Mouse (Mus musculus): ENCODE results near the gene Vipr1. TPM values are rescaled to one million over a fixed set of nuclear protein-coding genes. Genes with fewer than 3 reads are reported as not detected.

Vipr1 gene
- polyA plus RNA-seq, 1 experiment: 2.0 TPM

GRCm38 (mm10) chr9:121633306-121633705 is 9.2 kb upstream of the Vipr1 start:
- H3K27me3 ChIP-seq (replicated peaks; ENCODE audit: control insufficient read depth, insufficient read depth, low read length): no peaks in the 10 kb centered on the region
- WGBS: 77% methylated on average over 6 of the region's 6 CpGs
- no peaks in the 10 kb centered on the region for H3K36me3 ChIP-seq (ENCODE audit: control insufficient read depth, insufficient read depth, low read length)
- H3K4me1 ChIP-seq (ENCODE audit: control insufficient read depth, insufficient read depth, low read length): no peaks in the 10 kb centered on the region
- TF ChIP-seq CTCF (conservative IDR thresholded peaks at IDR 0.05; ENCODE audit: insufficient read depth, insufficient read length, low read depth, low read length) (no peak), POLR2A (IDR thresholded peaks at IDR 0.05; ENCODE audit: low read depth, low read length) (no peak)
- H3K4me3 ChIP-seq (ENCODE audit: insufficient read depth, low read depth, low read length): no peak overlapping the region
- no peak for DNase-seq
- H3K27ac ChIP-seq (ENCODE audit: insufficient read depth, low read depth, low read length): no peak overlapping the region

DNA sequence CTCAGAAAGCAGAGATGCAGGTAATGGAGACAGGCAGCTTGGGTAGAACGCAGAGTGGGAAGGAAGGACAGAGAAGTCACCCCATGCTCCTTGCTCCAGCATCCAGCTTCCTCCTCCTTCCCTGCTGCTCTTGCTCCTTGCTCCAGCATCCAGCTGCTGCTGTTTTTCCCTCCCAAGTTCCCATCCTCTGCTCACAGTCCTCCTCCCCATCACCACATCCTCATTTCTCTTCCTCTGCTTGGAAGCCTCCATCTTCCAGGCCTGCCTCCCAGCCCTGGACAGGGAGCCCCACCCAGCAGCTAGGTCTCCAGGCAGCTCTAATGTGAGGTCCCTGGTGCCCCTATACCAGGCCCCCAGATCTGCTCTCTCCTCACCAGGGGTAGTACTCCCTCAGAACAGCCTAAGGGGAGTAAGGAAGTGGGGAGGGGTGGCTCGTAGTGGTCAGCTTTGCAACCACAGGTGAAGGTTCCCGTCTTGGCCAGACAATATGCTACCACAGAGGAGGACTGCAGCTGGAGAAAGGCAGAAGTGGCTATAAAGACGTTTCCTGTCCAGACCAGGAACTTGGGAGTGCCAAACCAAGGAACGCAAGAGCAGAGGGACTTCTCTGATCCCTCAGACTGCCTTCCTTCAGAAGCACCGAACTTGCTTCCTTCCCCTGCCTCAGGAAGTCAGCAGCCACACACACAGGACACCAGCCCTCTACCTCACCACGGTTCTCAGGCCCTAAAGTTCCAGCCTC is 6.5 kb upstream of the Vipr1 start:
- TF ChIP-seq POLR2A (IDR thresholded peaks at IDR 0.05; ENCODE audit: low read depth, low read length): no peak
- no peak for TF ChIP-seq CTCF (conservative IDR thresholded peaks at IDR 0.05; ENCODE audit: insufficient read depth, insufficient read length, low read depth, low read length)
- 48% methylated on average over 7 of the region's 7 CpGs for WGBS

DNA sequence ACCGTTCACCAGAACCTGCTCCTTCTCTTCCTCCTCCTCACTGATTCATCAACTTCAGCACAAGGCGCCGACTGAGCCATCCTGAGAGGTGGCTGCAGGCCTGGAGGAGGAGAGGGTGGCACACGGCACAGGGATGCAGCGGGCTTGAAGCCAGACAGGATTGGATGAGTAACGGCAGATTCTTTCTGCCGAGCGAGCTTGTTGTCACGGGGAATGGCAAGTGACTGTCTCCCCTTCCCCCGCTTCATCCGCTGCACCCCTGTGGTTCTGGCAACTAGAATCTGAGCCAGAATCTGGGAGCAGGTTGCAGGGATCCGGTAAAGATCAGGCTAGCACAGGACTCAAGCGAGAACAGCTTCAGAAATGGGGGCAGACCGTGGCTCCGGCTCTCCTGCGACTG is 2.7 kb upstream of the Vipr1 start:
- Histone ChIP-seq H3K4me3 (ENCODE audit: insufficient read depth, low read depth, low read length) (no peak overlapping the region), H3K27ac (ENCODE audit: insufficient read depth, low read depth, low read length) (no peak overlapping the region), H3K36me3 (ENCODE audit: control insufficient read depth, insufficient read depth, low read length) (no peaks in the 10 kb centered on the region), H3K27me3 (replicated peaks; ENCODE audit: control insufficient read depth, insufficient read depth, low read length) (no peaks in the 10 kb centered on the region), H3K4me1 (ENCODE audit: control insufficient read depth, insufficient read depth, low read length) (no peaks in the 10 kb centered on the region; the same call in 1 of the 2 replicates)
- TF ChIP-seq POLR2A (IDR thresholded peaks at IDR 0.05; ENCODE audit: low read depth, low read length) (no peak), CTCF (conservative IDR thresholded peaks at IDR 0.05; ENCODE audit: insufficient read depth, insufficient read length, low read depth, low read length) (no peak)
- 70% methylated on average over 16 of the region's 16 CpGs for WGBS
- no peak for DNase-seq

More for the DNA sequence above, 6.5 kb upstream of the Vipr1 start:
- DNase-seq: peak; percentile 14
- Histone ChIP-seq H3K27ac (ENCODE audit: insufficient read depth, low read depth, low read length) (no peak overlapping the region), H3K36me3 (ENCODE audit: control insufficient read depth, insufficient read depth, low read length) (no peaks in the 10 kb centered on the region), H3K4me3 (ENCODE audit: insufficient read depth, low read depth, low read length) (no peak overlapping the region), H3K27me3 (replicated peaks; ENCODE audit: control insufficient read depth, insufficient read depth, low read length) (no peaks in the 10 kb centered on the region), H3K4me1 (ENCODE audit: control insufficient read depth, insufficient read depth, low read length) (no peaks in the 10 kb centered on the region)

DNA sequence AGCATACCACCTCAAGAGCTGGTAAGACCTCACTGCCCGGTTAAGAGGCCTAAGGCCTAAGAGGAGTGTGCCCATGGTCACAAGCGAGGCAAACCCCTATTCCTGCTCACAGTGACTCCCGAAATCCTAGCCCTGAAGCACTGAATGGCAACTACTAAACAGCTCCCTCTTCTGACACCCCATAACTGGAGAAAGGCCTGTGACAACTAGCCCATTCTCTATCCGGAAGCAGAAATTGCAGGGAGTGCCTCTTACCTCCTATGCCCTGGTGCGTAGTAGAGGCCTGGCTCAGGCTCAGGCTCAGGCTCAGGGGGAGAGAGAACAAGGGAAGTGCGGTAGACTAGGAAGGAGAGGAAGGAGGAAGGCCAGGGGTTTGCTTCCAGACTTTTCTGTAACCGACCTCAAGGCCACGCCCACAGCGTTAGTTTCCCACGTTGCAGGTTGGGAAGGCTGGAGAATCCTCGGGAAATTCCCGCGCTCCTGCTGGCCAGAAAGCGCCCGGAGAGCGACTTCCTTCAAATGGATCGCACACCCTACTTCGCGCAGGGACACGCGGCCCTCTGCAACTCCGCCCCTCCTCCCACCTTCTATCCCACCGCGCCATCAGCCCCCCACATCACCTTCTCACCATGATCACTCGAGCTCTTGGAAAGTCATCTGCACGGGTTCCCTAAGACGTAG is 1.1 kb upstream of the Vipr1 start:
- TF ChIP-seq POLR2A (IDR thresholded peaks at IDR 0.05; ENCODE audit: low read depth, low read length): no peak
- TF ChIP-seq CTCF (conservative IDR thresholded peaks at IDR 0.05; ENCODE audit: insufficient read depth, insufficient read length, low read depth, low read length): no peak
- H3K4me1 ChIP-seq (ENCODE audit: control insufficient read depth, insufficient read depth, low read length): no peaks in the 10 kb centered on the region; the same call in 1 of the 2 replicates
- H3K4me3 ChIP-seq (ENCODE audit: insufficient read depth, low read depth, low read length): peak overlapping the region; percentile 5; the same call in 1 of the 2 replicates
- peak; percentile 5 for DNase-seq
- H3K36me3 ChIP-seq (ENCODE audit: control insufficient read depth, insufficient read depth, low read length): no peaks in the 10 kb centered on the region
- H3K27me3 ChIP-seq (replicated peaks; ENCODE audit: control insufficient read depth, insufficient read depth, low read length): no peaks in the 10 kb centered on the region
- 16% methylated on average over 27 of the region's 27 CpGs for WGBS
- H3K27ac ChIP-seq (ENCODE audit: insufficient read depth, low read depth, low read length): no peak overlapping the region

- TF ChIP-seq CTCF (conservative IDR thresholded peaks at IDR 0.05; ENCODE audit: insufficient read depth, insufficient read length, low read depth, low read length) (peak; percentile 53), POLR2A (IDR thresholded peaks at IDR 0.05; ENCODE audit: low read depth, low read length) (no peak)
- no peak within 1 kb of the TSS for H3K27ac ChIP-seq (ENCODE audit: insufficient read depth, low read depth, low read length)
- no peaks in the 10 kb centered on the region; the same call in 1 of the 2 replicates for H3K4me1 ChIP-seq (ENCODE audit: control insufficient read depth, insufficient read depth, low read length)
- no peaks in the 10 kb centered on the region for H3K36me3 ChIP-seq (ENCODE audit: control insufficient read depth, insufficient read depth, low read length)
- 1% methylated on average over 26 of the region's 26 CpGs for WGBS
- H3K27me3 ChIP-seq (replicated peaks; ENCODE audit: control insufficient read depth, insufficient read depth, low read length): no peaks in the 10 kb centered on the region
- peak; percentile 83 for DNase-seq
- H3K4me3 ChIP-seq (ENCODE audit: insufficient read depth, low read depth, low read length): peak within 1 kb of the TSS; percentile 44
These were observed 515 bp upstream of the Vipr1 start, which contains the start of gene Lyzl4 for GRCm38 (mm10) chr9:121642001-121642400. TSS of gene Lyzl4 (minus strand) at chr9:121642096.

DNA sequence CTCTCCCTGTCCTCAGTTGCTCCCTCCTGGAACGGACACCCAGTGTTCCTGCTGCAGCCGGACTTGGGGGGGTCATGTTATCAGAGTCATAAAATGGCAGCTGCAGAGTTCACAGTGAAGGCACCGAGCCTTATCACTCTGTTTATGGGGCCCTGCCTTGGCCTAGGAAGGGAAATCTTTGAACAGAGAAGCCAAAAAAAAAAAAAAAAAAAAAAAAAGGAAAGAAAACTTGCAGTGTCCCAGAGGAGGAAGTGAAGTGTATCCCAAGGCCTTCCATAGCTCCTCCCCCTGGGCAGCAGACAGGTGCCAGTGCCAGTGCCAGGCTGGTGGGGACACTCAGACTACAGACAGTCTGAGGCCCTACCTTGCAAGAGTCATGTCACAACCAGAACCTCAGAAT is 2.3 kb downstream of the Vipr1 start:
- Histone ChIP-seq H3K4me3 (ENCODE audit: insufficient read depth, low read depth, low read length) (no peak overlapping the region), H3K36me3 (ENCODE audit: control insufficient read depth, insufficient read depth, low read length) (no peaks in the 10 kb centered on the region), H3K27me3 (replicated peaks; ENCODE audit: control insufficient read depth, insufficient read depth, low read length) (no peaks in the 10 kb centered on the region), H3K4me1 (ENCODE audit: control insufficient read depth, insufficient read depth, low read length) (no peaks in the 10 kb centered on the region; the same call in 1 of the 2 replicates), H3K27ac (ENCODE audit: insufficient read depth, low read depth, low read length) (no peak overlapping the region)
- WGBS: 54% methylated on average over 3 of the region's 3 CpGs
- TF ChIP-seq CTCF (conservative IDR thresholded peaks at IDR 0.05; ENCODE audit: insufficient read depth, insufficient read length, low read depth, low read length) (no peak), POLR2A (IDR thresholded peaks at IDR 0.05; ENCODE audit: low read depth, low read length) (no peak)
- no peak for DNase-seq

GRCm38 (mm10) chr9:121647026-121647425 is 4.5 kb downstream of the Vipr1 start:
- TF ChIP-seq POLR2A (IDR thresholded peaks at IDR 0.05; ENCODE audit: low read depth, low read length) (no peak), CTCF (conservative IDR thresholded peaks at IDR 0.05; ENCODE audit: insufficient read depth, insufficient read length, low read depth, low read length) (no peak)
- 73% methylated on average over 7 of the region's 7 CpGs for WGBS
- Histone ChIP-seq H3K36me3 (ENCODE audit: control insufficient read depth, insufficient read depth, low read length) (no peaks in the 10 kb centered on the region), H3K27me3 (replicated peaks; ENCODE audit: control insufficient read depth, insufficient read depth, low read length) (no peaks in the 10 kb centered on the region), H3K27ac (ENCODE audit: insufficient read depth, low read depth, low read length) (no peak overlapping the region), H3K4me3 (ENCODE audit: insufficient read depth, low read depth, low read length) (no peak overlapping the region), H3K4me1 (ENCODE audit: control insufficient read depth, insufficient read depth, low read length) (no peaks in the 10 kb centered on the region; the same call in 1 of the 2 replicates)
- no peak for DNase-seq
